Mouse (Mus musculus) hindbrain, embryonic 16.5 days (tissue): ENCODE results near the gene Selenok. TPM values are rescaled to one million over a fixed set of nuclear protein-coding genes. Genes with fewer than 3 reads are reported as not detected.

Source experiments
- ATAC-seq: fragments of 200-750 bp; cut with Nextera tagmentation; 2 replicates; pipeline ENCODE4 v1.8.0; 2017; ENCODE audit warnings: moderate TSS enrichment, moderate library complexity
- H3K27ac ChIP-seq: fragments of 300-500 bp; sonication (generic); 2 replicates; pipeline ENCODE4 v1.5.1; 2014; ENCODE audit warnings: low read depth, mild to moderate bottlenecking, control low read depth, low read length, moderate library complexity
- H3K27me3 ChIP-seq: fragments of 300-500 bp; sonication (generic); replicated peaks from 2 replicates; pipeline ENCODE4 v1.6.1; 2014; ENCODE audit warnings: low read length; ENCODE audit not compliant: control insufficient read depth, insufficient read depth
- H3K36me3 ChIP-seq: fragments of 300-500 bp; sonication (generic); 2 replicates; pipeline ENCODE4 v1.6.1; 2014; ENCODE audit warnings: mild to moderate bottlenecking, low read length, moderate library complexity, mixed read lengths; ENCODE audit not compliant: control insufficient read depth, insufficient read depth
- H3K4me1 ChIP-seq: fragments of 300-500 bp; sonication (generic); 2 replicates; pipeline ENCODE4 v1.6.1; 2014; ENCODE audit warnings: low read depth, low read length; ENCODE audit not compliant: control insufficient read depth, insufficient read depth
- H3K4me2 ChIP-seq: fragments of 300-500 bp; sonication (generic); 2 replicates; pipeline ENCODE4 v1.6.1; 2014; ENCODE audit warnings: mild to moderate bottlenecking, low read length, control low read depth, moderate library complexity
- H3K4me3 ChIP-seq: fragments of 300-500 bp; sonication (generic); 2 replicates; pipeline ENCODE4 v1.5.1; 2014; ENCODE audit warnings: mild to moderate bottlenecking, low read length, control low read depth, moderate library complexity
- H3K9ac ChIP-seq: fragments of 300-500 bp; sonication (generic); 2 replicates; pipeline ENCODE4 v1.6.1; 2014; ENCODE audit warnings: low read depth, mild to moderate bottlenecking, control low read depth, low read length, moderate library complexity
- H3K9me3 ChIP-seq: fragments of 300-500 bp; sonication (generic); 2 replicates; pipeline ENCODE4 v1.6.1; 2014; ENCODE audit warnings: mild to moderate bottlenecking, low read length, moderate library complexity; ENCODE audit not compliant: control insufficient read depth
- WGBS: fragments of 180-500 bp; shearing (Covaris S2); extraction: QIAGEN DNeasy Blood & Tissue Kit; methylation state at CpG from one replicate; pipeline ENCODE4 v1.1.7; 2014; 5-methylcytosine and 5-hydroxymethylcytosine counted together
- polyA plus RNA-seq: library from polyadenylated mRNA; unstranded; fragments of >200 nt; fragmentation: Nextera tagmentation; extraction: Ambion mirVana; gene quantifications from 2 replicates; pipeline ENCODE4 v1.2.1, GENCODE M21; 2015

Selenok gene
- polyA plus RNA-seq, 1 experiment from 2014 or later: 398 TPM

DNA sequence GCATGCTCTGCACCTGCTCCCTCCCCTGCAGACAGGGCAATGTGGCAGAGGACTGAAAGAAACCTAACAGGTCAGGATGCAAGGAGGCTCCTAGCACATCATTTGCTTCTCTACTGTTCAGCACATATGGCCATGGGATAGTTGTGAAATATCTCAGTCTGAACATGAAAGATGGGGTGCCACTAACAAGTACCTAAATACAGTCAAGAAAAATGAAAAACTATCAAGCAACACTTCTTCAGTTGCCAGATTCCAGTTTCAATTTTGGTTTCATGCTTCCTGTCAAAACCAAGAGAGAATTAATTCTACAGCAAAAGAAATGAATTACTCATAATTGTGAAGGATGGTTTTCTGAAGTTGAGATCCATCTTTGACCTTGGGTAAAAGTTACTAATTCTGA, 10.7 kb upstream of the Selenok start:
- Histone ChIP-seq H3K27ac (no peak overlapping the region), H3K4me1 (no peaks in the 10 kb centered on the region)

DNA sequence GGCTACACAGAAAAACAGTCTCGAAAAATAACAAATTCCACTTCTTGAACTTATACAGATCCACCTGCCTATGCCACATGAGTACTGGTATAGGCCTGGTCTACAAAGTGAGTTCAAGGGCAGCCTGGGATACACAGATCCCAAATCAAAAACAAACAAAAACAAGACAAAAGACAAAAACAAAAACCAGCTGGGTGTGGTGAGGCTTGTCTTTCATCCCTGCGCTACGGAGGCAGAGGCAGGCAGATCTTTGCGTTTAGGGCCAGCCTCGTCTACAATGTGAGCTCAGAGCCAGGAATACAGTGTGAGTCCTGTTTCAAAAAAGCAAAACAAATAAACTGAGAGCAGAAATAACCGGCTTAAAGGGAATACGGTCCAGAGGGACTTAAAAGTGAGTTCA, 497 bp upstream of the Selenok start:
- peaks cover 1% of the 10 kb centered on the region; the same call in 1 of the 2 replicates for H3K9me3 ChIP-seq
- peak overlapping the region; percentile 64 for H3K4me2 ChIP-seq
- 62% methylated on average over 7 of the region's 7 CpGs for WGBS
- peaks cover 13% of the 10 kb centered on the region for H3K36me3 ChIP-seq
- peaks cover 22% of the 10 kb centered on the region for H3K4me1 ChIP-seq
- ATAC-seq: no peak
- peak overlapping the region; percentile 56 for H3K9ac ChIP-seq
- no peaks in the 10 kb centered on the region for H3K27me3 ChIP-seq
- peak overlapping the region; percentile 91 for H3K4me3 ChIP-seq
- H3K27ac ChIP-seq: peak overlapping the region; percentile 66

More for the DNA sequence above, 10.7 kb upstream of the Selenok start:
- Histone ChIP-seq H3K27me3 (no peaks in the 10 kb centered on the region), H3K4me3 (no peak overlapping the region), H3K9ac (no peak overlapping the region), H3K9me3 (peaks cover under 1% of the 10 kb centered on the region; the same call in 1 of the 2 replicates), H3K36me3 (no peaks in the 10 kb centered on the region), H3K4me2 (no peak overlapping the region)
- no peak for ATAC-seq

DNA sequence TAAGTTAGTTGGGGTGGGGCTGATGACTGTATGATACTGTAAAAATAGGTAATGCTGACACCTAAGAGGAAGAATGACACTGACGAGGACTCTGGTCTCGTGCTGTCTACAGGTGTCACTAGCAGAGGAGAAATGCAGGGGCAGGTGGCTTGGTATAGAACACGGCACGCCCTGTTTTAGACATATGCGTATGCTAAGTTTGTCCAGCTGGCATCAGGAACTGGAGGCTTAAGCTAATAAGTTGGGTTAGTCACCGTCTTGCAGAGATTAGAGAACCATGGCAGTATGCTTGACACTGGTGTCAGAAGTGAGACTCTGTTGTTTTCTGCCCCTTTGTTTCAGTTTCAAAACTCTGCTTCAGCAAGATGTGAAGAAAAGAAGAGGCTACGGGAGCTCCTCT, 3.3 kb downstream of the Selenok start:
- no peak overlapping the region for H3K9ac ChIP-seq
- no peak for ATAC-seq
- no peak overlapping the region for H3K4me3 ChIP-seq
- no peaks in the 10 kb centered on the region for H3K27me3 ChIP-seq
- no peaks in the 10 kb centered on the region for H3K9me3 ChIP-seq
- H3K27ac ChIP-seq: no peak overlapping the region
- H3K4me2 ChIP-seq: no peak overlapping the region
- WGBS: 97% methylated on average over 7 of the region's 7 CpGs
- peaks cover 29% of the 10 kb centered on the region for H3K36me3 ChIP-seq
- H3K4me1 ChIP-seq: peaks cover 22% of the 10 kb centered on the region

DNA sequence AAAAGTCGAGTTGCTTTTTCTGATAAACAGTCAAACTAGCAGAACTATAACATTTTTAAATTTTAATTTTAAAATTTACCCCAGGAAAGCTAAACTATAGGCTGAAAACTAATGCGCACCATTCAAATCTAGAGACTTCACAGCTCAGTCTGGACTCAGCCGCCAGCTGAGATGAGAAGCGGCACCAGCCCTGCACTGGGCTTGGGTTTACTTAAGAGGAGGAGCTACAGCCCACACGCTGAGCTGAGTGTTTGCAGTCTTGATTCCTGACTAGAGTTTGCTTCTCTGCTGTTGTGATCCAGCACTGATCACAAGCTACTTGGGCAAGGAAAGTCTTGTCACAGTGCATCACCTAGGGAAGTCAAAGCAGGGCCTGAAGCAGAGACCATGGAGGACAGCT, 3.9 kb downstream of the Selenok start:
- peaks cover 29% of the 10 kb centered on the region for H3K36me3 ChIP-seq
- 87% methylated on average over 5 of the region's 5 CpGs for WGBS

DNA sequence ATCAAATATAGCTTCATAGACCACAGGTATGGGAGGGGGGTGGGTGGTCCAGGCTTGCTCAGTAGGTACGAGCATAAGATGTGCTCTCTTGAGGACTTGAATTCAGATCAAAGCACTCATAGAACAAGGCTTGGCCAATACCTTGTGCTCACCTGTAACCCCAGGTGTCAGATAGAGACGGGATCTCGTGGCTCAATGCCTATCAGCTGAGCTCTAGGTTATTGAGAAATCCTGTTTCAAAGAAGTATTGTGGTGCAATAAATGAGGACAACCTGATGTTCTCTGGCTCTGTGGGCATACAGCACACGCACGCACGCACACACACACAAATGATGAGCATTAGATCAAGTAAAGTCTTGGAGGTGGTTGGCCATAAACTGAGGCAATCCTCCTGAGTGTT, 8.8 kb downstream of the Selenok start:
- Histone ChIP-seq H3K4me1 (peaks cover 10% of the 10 kb centered on the region), H3K27me3 (no peaks in the 10 kb centered on the region), H3K4me2 (no peak overlapping the region), H3K36me3 (peaks cover 38% of the 10 kb centered on the region), H3K27ac (no peak overlapping the region), H3K4me3 (no peak overlapping the region), H3K9me3 (no peaks in the 10 kb centered on the region; the same call in 1 of the 2 replicates), H3K9ac (no peak overlapping the region)
- no peak for ATAC-seq
- 96% methylated on average over 6 of the region's 6 CpGs for WGBS

More for the DNA sequence above, 3.9 kb downstream of the Selenok start:
- Histone ChIP-seq H3K27me3 (no peaks in the 10 kb centered on the region), H3K9me3 (no peaks in the 10 kb centered on the region), H3K4me1 (peaks cover 22% of the 10 kb centered on the region), H3K27ac (no peak overlapping the region), H3K4me3 (no peak overlapping the region), H3K9ac (no peak overlapping the region), H3K4me2 (no peak overlapping the region)
- ATAC-seq: no peak

DNA sequence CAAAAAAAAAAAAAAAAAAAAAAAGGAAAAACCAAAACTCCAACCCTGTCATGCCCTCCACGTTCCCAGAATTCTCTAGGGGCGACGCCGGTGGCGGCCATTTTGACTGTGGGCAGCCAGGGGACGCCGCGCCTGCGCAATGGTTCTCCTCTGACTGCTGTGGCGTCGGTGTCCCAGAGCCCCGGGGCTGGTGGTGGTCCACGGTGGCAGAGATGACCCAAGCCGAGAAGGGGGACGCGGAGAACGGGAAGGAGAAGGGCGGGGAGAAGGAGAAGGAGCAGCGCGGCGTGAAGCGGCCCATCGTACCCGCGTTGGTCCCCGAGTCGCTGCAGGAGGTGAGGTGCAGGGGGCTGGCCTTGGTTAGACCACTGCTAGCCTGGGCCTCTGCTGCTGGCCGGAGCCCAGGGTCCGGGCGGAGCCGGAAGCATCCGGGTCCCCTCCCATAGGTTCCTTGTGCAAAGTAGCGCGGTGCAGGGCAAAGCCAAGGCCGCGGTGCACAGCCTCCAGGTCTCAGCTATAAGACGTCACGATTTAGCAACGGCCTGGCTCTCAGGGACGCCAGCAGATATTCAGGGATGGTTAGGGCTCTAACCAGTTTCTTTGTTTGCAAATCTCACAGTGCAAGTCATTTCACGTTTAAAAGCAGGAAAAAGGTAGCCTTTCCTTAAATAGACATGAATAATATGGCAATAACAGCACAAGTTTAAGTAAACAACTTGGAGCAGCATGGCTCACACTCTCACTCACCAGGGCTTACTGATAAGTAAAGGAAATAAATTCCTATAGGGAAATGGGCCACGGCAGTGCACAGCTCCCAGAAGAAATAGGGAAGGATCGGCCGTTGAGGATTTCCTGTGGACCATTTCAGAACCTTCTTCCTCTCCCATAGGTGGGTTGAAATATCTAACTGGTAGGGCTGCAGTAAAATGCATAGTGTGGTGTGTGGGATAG, 10.4 kb downstream of the Selenok start, which contains the start of gene Actr8:
Gene Actr8, plus strand, starts transcription at position 84 of the 951 bp plus-strand sequence.
- Histone ChIP-seq H3K4me2 (peak within 1 kb of the TSS; percentile 81), H3K4me3 (peak within 1 kb of the TSS; percentile 96), H3K9me3 (no peaks in the 10 kb centered on the region; the same call in 1 of the 2 replicates), H3K36me3 (peaks cover 34% of the 10 kb centered on the region), H3K27me3 (no peaks in the 10 kb centered on the region), H3K9ac (peak within 1 kb of the TSS; percentile 97), H3K27ac (peak within 1 kb of the TSS; percentile 94), H3K4me1 (peaks cover 10% of the 10 kb centered on the region)
- peak; percentile 95 for ATAC-seq
- WGBS: 3% methylated on average over 43 of the region's 44 CpGs

DNA sequence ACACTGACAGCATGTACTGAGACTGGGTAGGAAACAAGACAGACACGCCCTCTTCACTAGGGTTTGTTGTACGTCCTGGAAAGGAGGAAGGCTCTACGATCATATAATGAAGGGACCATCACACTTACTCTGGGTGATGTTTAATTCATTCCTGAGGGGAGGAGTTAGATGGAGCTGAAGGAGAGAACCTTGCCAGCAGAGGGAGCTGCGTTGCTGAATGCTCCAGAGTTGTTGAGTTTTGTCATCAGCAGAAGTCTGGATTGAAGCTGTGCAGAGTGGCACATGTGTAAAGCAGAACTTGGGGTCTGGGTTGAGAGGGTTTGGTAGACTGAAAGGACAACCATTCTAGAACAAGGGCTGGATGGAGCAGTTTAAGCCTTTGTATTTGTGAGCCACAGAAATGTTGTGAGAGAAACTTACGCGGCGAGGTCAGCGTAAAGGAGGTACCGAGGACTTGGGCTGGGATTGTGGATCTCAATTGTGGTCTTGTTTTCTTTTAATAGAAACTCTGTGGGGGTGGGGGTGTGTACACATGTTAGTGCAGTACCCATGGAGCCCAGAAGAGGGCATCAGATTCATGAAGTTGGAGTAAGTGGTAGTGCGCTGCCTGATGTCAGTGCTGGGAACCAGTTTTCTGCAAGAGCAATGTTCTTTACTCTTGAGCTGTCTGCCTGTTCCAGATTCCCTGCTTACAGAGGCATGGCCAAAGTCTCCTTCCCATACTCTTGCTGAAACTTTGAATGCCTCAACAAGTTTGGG, 12.5 kb downstream of the Selenok start:
- WGBS: 95% methylated on average over 10 of the region's 10 CpGs
- no peaks in the 10 kb centered on the region for H3K27me3 ChIP-seq

DNA sequence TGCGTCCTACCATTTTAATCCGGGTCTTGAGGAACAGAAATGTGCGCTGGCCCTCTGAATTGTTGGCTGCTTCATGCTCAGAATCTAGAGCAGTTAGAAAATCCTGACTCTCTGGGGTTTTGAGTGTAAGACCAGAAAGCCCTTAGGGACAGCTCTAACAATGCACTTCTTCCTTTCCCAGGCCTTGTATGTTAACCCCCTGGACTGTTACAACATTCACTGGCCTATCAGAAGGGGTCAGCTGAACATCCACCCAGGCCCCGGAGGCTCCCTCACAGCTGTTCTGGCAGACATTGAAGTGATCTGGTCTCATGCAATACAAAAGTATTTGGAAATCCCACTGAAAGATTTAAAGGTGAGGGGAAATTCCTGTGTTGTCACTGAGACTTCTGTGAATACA, 18.0 kb downstream of the Selenok start:
- no peaks in the 10 kb centered on the region for H3K9me3 ChIP-seq
- 91% methylated on average over 4 of the region's 4 CpGs for WGBS
- H3K9ac ChIP-seq: no peak overlapping the region
- H3K4me3 ChIP-seq: no peak overlapping the region
- no peaks in the 10 kb centered on the region for H3K27me3 ChIP-seq
- H3K4me2 ChIP-seq: no peak overlapping the region
- peaks cover 87% of the 10 kb centered on the region for H3K36me3 ChIP-seq
- no peak overlapping the region for H3K27ac ChIP-seq
- no peak for ATAC-seq
- H3K4me1 ChIP-seq: no peaks in the 10 kb centered on the region

More for the DNA sequence above, 12.5 kb downstream of the Selenok start:
- Histone ChIP-seq H3K4me3 (no peak overlapping the region), H3K36me3 (peaks cover 45% of the 10 kb centered on the region), H3K4me2 (no peak overlapping the region), H3K9ac (no peak overlapping the region), H3K4me1 (peaks cover 10% of the 10 kb centered on the region), H3K27ac (no peak overlapping the region), H3K9me3 (no peaks in the 10 kb centered on the region; the same call in 1 of the 2 replicates)
- ATAC-seq: no peak

DNA sequence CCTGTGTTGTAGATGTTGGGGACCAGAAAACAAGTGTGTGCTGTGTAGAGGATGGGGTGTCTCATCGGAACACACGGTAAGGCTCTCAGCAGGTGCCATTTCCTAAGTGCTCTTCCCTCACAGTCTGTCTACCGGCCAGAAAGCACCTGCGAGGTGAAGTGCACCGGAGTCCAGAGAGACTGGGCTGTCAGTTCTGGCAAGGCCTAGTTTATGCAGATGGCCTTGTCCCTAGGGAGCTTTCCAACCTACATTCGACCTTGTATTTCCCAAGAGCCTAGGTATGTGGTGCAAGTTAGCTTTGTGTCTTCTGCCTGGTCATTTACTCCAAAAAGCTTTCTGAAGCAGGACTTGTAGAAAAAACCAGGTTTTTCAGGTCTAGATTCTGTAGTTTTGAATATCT, 19.2 kb downstream of the Selenok start:
- Histone ChIP-seq H3K27me3 (no peaks in the 10 kb centered on the region), H3K36me3 (peaks cover 91% of the 10 kb centered on the region), H3K4me1 (no peaks in the 10 kb centered on the region), H3K9me3 (no peaks in the 10 kb centered on the region), H3K4me3 (no peak overlapping the region), H3K4me2 (no peak overlapping the region), H3K9ac (no peak overlapping the region), H3K27ac (no peak overlapping the region)
- WGBS: 89% methylated on average over 6 of the region's 6 CpGs
- ATAC-seq: no peak
